Comparison of ENCODE assay signal across 25 mouse cellular contexts in the genomic region with DNA sequence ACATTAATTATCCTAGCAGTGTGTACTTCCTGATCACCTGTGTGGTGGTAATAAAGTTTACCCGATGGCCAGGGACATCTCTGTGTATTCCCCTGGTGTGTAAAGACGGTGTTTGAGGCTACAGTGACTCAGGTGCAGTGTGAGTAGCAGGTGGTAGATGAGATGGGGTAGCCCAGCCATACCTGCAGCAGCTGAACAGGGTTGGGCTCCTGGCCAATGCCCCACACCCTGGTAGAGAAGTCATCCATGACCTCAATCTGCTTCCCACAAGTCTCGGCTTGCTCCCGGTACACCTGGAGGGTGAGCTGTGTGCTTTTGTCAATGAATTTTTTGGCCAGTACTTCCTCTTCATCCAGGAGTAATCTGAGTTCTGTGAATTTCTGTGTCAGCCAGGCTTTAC. TPM values are rescaled to one million over a fixed set of nuclear protein-coding genes. Genes with fewer than 3 reads are reported as not detected.
DNase-seq lines count a peak whose midpoint lies in the region; ATAC-seq and TF ChIP-seq lines count a peak whose summit lies in the region.
"Had no signal": no experiment of that assay in that cellular context is flagged by ENCODE, and none has a peak within 500 bp of the region (broad histone marks: within the 10 kb centered on the region; RNA-seq: fewer than 3 reads in every experiment).

No protein-coding gene starts in this region.

- peak; percentile 85 for DNase-seq in heart, adult 11 months
- DNase-seq in heart, postnatal 14 days: no peak
- peak; percentile 43 for DNase-seq in kidney, postnatal 10 days
- no peak for DNase-seq in spleen, adult 12 weeks (ENCODE audit: low spot score)
- DNase-seq: adrenal gland, postnatal 14 days; cerebellum, adult 8-10 months; cerebellum, postnatal 36 days; embryo, embryonic 11 days; heart, postnatal 4 days; layer of hippocampus, postnatal 36 days; lung, adult 2 months; lung, postnatal 36 days; right cerebral cortex, postnatal 25 days had no signal

- H3K9me3 ChIP-seq in kidney, embryonic 14.5 days (ENCODE audit: control insufficient read depth, low read length): no peaks in the 10 kb centered on the region
- H3K9me3 ChIP-seq in embryonic facial prominence, embryonic 15.5 days (replicated peaks): no peaks in the 10 kb centered on the region
- H3K9me3 ChIP-seq: forebrain, embryonic 12.5 days; heart, embryonic 15.5 days; limb, embryonic 12.5 days; liver, embryonic 12.5 days; midbrain, embryonic 15.5 days; neural tube, embryonic 12.5 days had no signal

- no peaks in the 10 kb centered on the region for H3K36me3 ChIP-seq in kidney, embryonic 14.5 days (ENCODE audit: control insufficient read depth, insufficient read depth, low read length)
- no peaks in the 10 kb centered on the region for H3K36me3 ChIP-seq in embryonic facial prominence, embryonic 15.5 days
- H3K36me3 ChIP-seq in small intestine, adult 2 months (ENCODE audit: control insufficient read depth, insufficient read depth, low read length): peaks cover 51% of the 10 kb centered on the region
- H3K36me3 ChIP-seq: forebrain, embryonic 12.5 days; heart, embryonic 15.5 days; limb, embryonic 12.5 days; midbrain, embryonic 15.5 days; neural tube, embryonic 12.5 days had no signal

- intact Hi-C loops in heart, postnatal 14 days (cut with DNase I): no loop called here

- H3K9ac ChIP-seq in kidney, embryonic 14.5 days (ENCODE audit: low read depth, low read length): no peak overlapping the region
- no peak overlapping the region for H3K9ac ChIP-seq in embryonic facial prominence, embryonic 15.5 days
- H3K9ac ChIP-seq: forebrain, embryonic 12.5 days; heart, embryonic 15.5 days; hindbrain, embryonic 14.5 days; limb, embryonic 12.5 days; liver, embryonic 12.5 days; midbrain, embryonic 15.5 days; neural tube, embryonic 12.5 days had no signal

- no peak overlapping the region for H3K4me2 ChIP-seq in kidney, embryonic 14.5 days (replicated peaks; ENCODE audit: low read depth, low read length)
- H3K4me2 ChIP-seq in embryonic facial prominence, embryonic 15.5 days (replicated peaks): no peak overlapping the region
- H3K4me2 ChIP-seq: forebrain, embryonic 12.5 days; heart, embryonic 15.5 days; hindbrain, embryonic 14.5 days; limb, embryonic 12.5 days; liver, embryonic 12.5 days; midbrain, embryonic 15.5 days; neural tube, embryonic 12.5 days had no signal

- no peak for ATAC-seq in kidney, embryonic 14.5 days (ENCODE audit: low FRiP score, low TSS enrichment)
- no peak for ATAC-seq in embryonic facial prominence, embryonic 15.5 days (ENCODE audit: insufficient number of reproducible peaks, low FRiP score, low TSS enrichment, low read depth)
- no peak for ATAC-seq in megakaryocyte progenitor cell, adult 5-6 weeks (replicated peaks; ENCODE audit: poor library complexity)
- ATAC-seq: CD4-positive, CD25-positive, alpha-beta regulatory T cell, adult 4 months; liver, embryonic 12.5 days; midbrain, embryonic 15.5 days had no signal

- no peaks in the 10 kb centered on the region for H3K4me1 ChIP-seq in kidney, embryonic 14.5 days (ENCODE audit: control insufficient read depth, insufficient read depth, low read length)
- peaks cover 6% of the 10 kb centered on the region; the same call in 1 of the 2 replicates for H3K4me1 ChIP-seq in embryonic facial prominence, embryonic 15.5 days
- H3K4me1 ChIP-seq in small intestine, adult 2 months (ENCODE audit: control insufficient read depth, insufficient read depth, insufficient read length, low read length): peaks cover 14% of the 10 kb centered on the region; the same call in 1 of the 2 replicates

- no peak for TF ChIP-seq CTCF in small intestine, adult 2 months (IDR thresholded peaks at IDR 0.05; ENCODE audit: extremely low read depth, insufficient read length, insufficient replicate concordance, low read depth, low read length)

- no peak for TF ChIP-seq POLR2A in small intestine, adult 2 months (IDR thresholded peaks at IDR 0.05; ENCODE audit: low read depth, low read length)

- H3K27ac ChIP-seq in kidney, embryonic 14.5 days (ENCODE audit: low read depth, low read length): no peak overlapping the region
- 0 out of 2 replicates have a peak overlapping the region, but pooled peaks have one; percentile 3 for H3K27ac ChIP-seq in embryonic facial prominence, embryonic 15.5 days (replicated peaks)
- peak overlapping the region; percentile 72 for H3K27ac ChIP-seq in small intestine, adult 2 months (ENCODE audit: insufficient read depth, low read depth, low read length)
- H3K27ac ChIP-seq: forebrain, embryonic 12.5 days; heart, embryonic 15.5 days; hindbrain, embryonic 14.5 days; limb, embryonic 12.5 days; liver, embryonic 12.5 days; midbrain, embryonic 15.5 days; neural tube, embryonic 12.5 days had no signal

- no peaks in the 10 kb centered on the region for H3K27me3 ChIP-seq in kidney, embryonic 14.5 days (ENCODE audit: control insufficient read depth, insufficient read depth, low read length)
- H3K27me3 ChIP-seq in embryonic facial prominence, embryonic 15.5 days: no peaks in the 10 kb centered on the region
- no peaks in the 10 kb centered on the region for H3K27me3 ChIP-seq in small intestine, adult 2 months (ENCODE audit: control insufficient read depth, insufficient read depth, low read length)
- H3K27me3 ChIP-seq: liver, embryonic 12.5 days; midbrain, embryonic 15.5 days; neural tube, embryonic 12.5 days had no signal

- no peak overlapping the region for H3K4me3 ChIP-seq in kidney, embryonic 14.5 days (ENCODE audit: low read length)
- no peak overlapping the region for H3K4me3 ChIP-seq in embryonic facial prominence, embryonic 15.5 days (replicated peaks)
- H3K4me3 ChIP-seq in small intestine, adult 2 months (ENCODE audit: low read depth, low read length): no peak overlapping the region
- H3K4me3 ChIP-seq: forebrain, embryonic 12.5 days; heart, embryonic 15.5 days; limb, embryonic 12.5 days; liver, embryonic 12.5 days; midbrain, embryonic 15.5 days; neural tube, embryonic 12.5 days had no signal

- WGBS in kidney, embryonic 14.5 days: 75% methylated on average over 4 of the region's 4 CpGs
- 80% methylated on average over 4 of the region's 4 CpGs for WGBS in embryonic facial prominence, embryonic 15.5 days
- WGBS in small intestine, adult 2 months: 26% methylated on average over 4 of the region's 4 CpGs

RNA-seq across cellular contexts. Expression of gene Trim14, which starts 12.6 kb away (rescaled TPM):
- total RNA-seq in heart, postnatal 14 days (2021): 1 to 10 TPM; 1.3 to 3.4 TPM
- polyA plus RNA-seq in kidney, embryonic 14.5 days (2014; fragmentation: Nextera tagmentation; extraction: Ambion mirVana): 1.4 and 1.8 TPM in 2 replicates
- polyA plus RNA-seq in embryonic facial prominence, embryonic 15.5 days (2015; fragmentation: Nextera tagmentation; extraction: Ambion mirVana): 2.3 and 2.6 TPM in 2 replicates
- 24.9 and 58.2 TPM in 2 replicates for polyA plus RNA-seq in small intestine, adult 2 months (2012; rRNA removed)
- 11.5 and 11.7 TPM in 2 replicates for total RNA-seq in megakaryocyte progenitor cell, adult 5-6 weeks (2015)
- 16.5 and 25.2 TPM in 2 replicates for total RNA-seq in megakaryocyte progenitor cell, adult 5-6 weeks (2017)

RNA-seq across cellular contexts. Expression of gene Nans, which starts 34.3 kb away (rescaled TPM):
- 10 to 100 TPM; 17.5 to 21.4 TPM for total RNA-seq in heart, postnatal 14 days (2021)
- 64.0 and 65.8 TPM in 2 replicates for polyA plus RNA-seq in kidney, embryonic 14.5 days (2014; fragmentation: Nextera tagmentation; extraction: Ambion mirVana)
- polyA plus RNA-seq in embryonic facial prominence, embryonic 15.5 days (2015; fragmentation: Nextera tagmentation; extraction: Ambion mirVana): 79.8 and 85.1 TPM in 2 replicates
- 21.2 and 36.0 TPM in 2 replicates for polyA plus RNA-seq in small intestine, adult 2 months (2012; rRNA removed)
- total RNA-seq in megakaryocyte progenitor cell, adult 5-6 weeks (2015): 71.5 and 73.9 TPM in 2 replicates
- 83.3 and 84.5 TPM in 2 replicates for total RNA-seq in megakaryocyte progenitor cell, adult 5-6 weeks (2017)

Comparison
In these comparisons a context has a peak if more than half of its experiments do, and no peak if none do; other contexts are left out.
1. DNase-seq: peak in heart, adult 11 months (single experiment) and kidney, postnatal 10 days (single experiment); none in heart, postnatal 14 days (0 of 2) and spleen, adult 12 weeks (single experiment).